Mouse (Mus musculus) liver, postnatal 0 days (tissue): ENCODE results near the gene Pard3. TPM values are rescaled to one million over a fixed set of nuclear protein-coding genes. Genes with fewer than 3 reads are reported as not detected.

Experiments
- ATAC-seq: fragments of 200-750 bp; cut with Nextera tagmentation; 2 replicates; pipeline ENCODE4 v1.8.0; 2017; ENCODE audit warnings: mild to moderate bottlenecking, moderate library complexity
- DNase-seq: peaks from one replicate; pipeline ENCODE4 v3.0.0-alpha.2; 2016
- H3K27ac ChIP-seq: fragments of 300-500 bp; sonication (generic); 2 replicates; pipeline ENCODE4 v1.5.1; 2014; ENCODE audit warnings: antibody characterized with exemption, moderate library complexity, mild to moderate bottlenecking, low read depth
- H3K27me3 ChIP-seq: fragments of 300-500 bp; sonication (generic); 2 replicates; pipeline ENCODE4 v1.6.1; 2014; ENCODE audit warnings: low read length, control low read depth, mixed read lengths; ENCODE audit not compliant: insufficient read depth
- H3K36me3 ChIP-seq: fragments of 300-500 bp; sonication (generic); replicated peaks from 2 replicates; pipeline ENCODE4 v1.6.1; 2014; ENCODE audit warnings: mild to moderate bottlenecking, control low read depth, low read length, moderate library complexity, mixed read lengths; ENCODE audit not compliant: insufficient read depth
- H3K4me1 ChIP-seq: fragments of 300-500 bp; sonication (generic); 2 replicates; pipeline ENCODE4 v1.6.1; 2014; ENCODE audit warnings: antibody characterized with exemption, mild to moderate bottlenecking, control low read depth; ENCODE audit not compliant: insufficient read depth
- H3K4me2 ChIP-seq: fragments of 300-500 bp; sonication (generic); 2 replicates; pipeline ENCODE4 v1.6.1; 2014; ENCODE audit warnings: low read depth, mild to moderate bottlenecking, low read length, moderate library complexity, mixed read lengths
- H3K4me3 ChIP-seq: fragments of 300-500 bp; sonication (generic); 2 replicates; pipeline ENCODE4 v1.5.1; 2014; ENCODE audit warnings: low read depth, low read length
- H3K9ac ChIP-seq: fragments of 300-500 bp; sonication (generic); replicated peaks from 2 replicates; pipeline ENCODE4 v1.6.1; 2014; ENCODE audit warnings: mild to moderate bottlenecking, moderate library complexity
- H3K9me3 ChIP-seq: fragments of 300-500 bp; sonication (generic); 2 replicates; pipeline ENCODE4 v1.6.1; 2016; ENCODE audit warnings: mild to moderate bottlenecking, control low read depth, low read length, mixed read lengths
- CTCF ChIP-seq: sonication (generic); IDR thresholded peaks from 2 replicates; pipeline ENCODE4 v1.5.1; 2016; ENCODE audit warnings: antibody characterized with exemption, low read depth
- EP300 ChIP-seq: IDR thresholded peaks from 2 replicates; pipeline ENCODE4 v1.6.1; 2016; ENCODE audit warnings: antibody characterized with exemption, low read depth, mild to moderate bottlenecking
- WGBS: fragments of 180-500 bp; shearing (Covaris S2); extraction: QIAGEN DNeasy Blood & Tissue Kit; methylation state at CpG from one replicate; pipeline ENCODE4 v1.1.7; 2014; ENCODE audit not compliant: insufficient replicate concordance; 5-methylcytosine and 5-hydroxymethylcytosine counted together
- polyA plus RNA-seq: library from polyadenylated mRNA; unstranded; fragments of >200 nt; fragmentation: Nextera tagmentation; extraction: Ambion mirVana; gene quantifications from 2 replicates; pipeline ENCODE4 v1.2.1, GENCODE M21; 2015

Pard3 gene
- polyA plus RNA-seq, 1 experiment from 2014 or later, result 10.2 TPM

- no peaks in the 10 kb centered on the region for H3K4me1 ChIP-seq
- ATAC-seq (no peak), DNase-seq (no peak)
- TF ChIP-seq EP300 (no peak), CTCF (no peak)
- H3K27ac ChIP-seq, result no peak overlapping the region
- no peaks in the 10 kb centered on the region for H3K27me3 ChIP-seq
- H3K4me3 ChIP-seq, result no peak overlapping the region
- 78% methylated on average over 13 of the region's 13 CpGs for WGBS
- H3K9me3 ChIP-seq, result no peaks in the 10 kb centered on the region
- no peaks in the 10 kb centered on the region for H3K36me3 ChIP-seq
- H3K9ac ChIP-seq, result no peak overlapping the region
- no peak overlapping the region for H3K4me2 ChIP-seq
These were observed 360.7 kb downstream of the Pard3 start for GRCm38 (mm10) chr8:127424211-127424916.

GRCm38 (mm10) chr8:127426857-127427256 is 363.2 kb downstream of the Pard3 start:
- TF ChIP-seq EP300 (no peak), CTCF (no peak)
- Histone ChIP-seq H3K4me2 (no peak overlapping the region), H3K9ac (no peak overlapping the region), H3K27ac (no peak overlapping the region), H3K4me1 (no peaks in the 10 kb centered on the region), H3K27me3 (no peaks in the 10 kb centered on the region), H3K4me3 (no peak overlapping the region), H3K9me3 (no peaks in the 10 kb centered on the region), H3K36me3 (no peaks in the 10 kb centered on the region)
- ATAC-seq (no peak), DNase-seq (no peak)
- 43% methylated on average over 5 of the region's 5 CpGs for WGBS

- Histone ChIP-seq H3K9ac (no peak overlapping the region), H3K4me2 (no peak overlapping the region), H3K4me3 (no peak overlapping the region), H3K9me3 (no peaks in the 10 kb centered on the region), H3K27me3 (no peaks in the 10 kb centered on the region), H3K4me1 (no peaks in the 10 kb centered on the region), H3K36me3 (no peaks in the 10 kb centered on the region), H3K27ac (no peak overlapping the region)
- no peak for TF ChIP-seq CTCF
- no peak for TF ChIP-seq EP300
- 87% methylated on average over 7 of the region's 7 CpGs for WGBS
- DNase-seq (no peak), ATAC-seq (no peak)
These were observed 364.3 kb downstream of the Pard3 start for GRCm38 (mm10) chr8:127428004-127428403.

- WGBS, result 66% methylated on average over 2 of the region's 2 CpGs
- ATAC-seq (no peak), DNase-seq (no peak)
- Histone ChIP-seq H3K9me3 (no peaks in the 10 kb centered on the region), H3K4me2 (no peak overlapping the region), H3K36me3 (no peaks in the 10 kb centered on the region), H3K4me3 (no peak overlapping the region), H3K27me3 (no peaks in the 10 kb centered on the region), H3K9ac (no peak overlapping the region), H3K4me1 (no peaks in the 10 kb centered on the region), H3K27ac (no peak overlapping the region)
- TF ChIP-seq CTCF (no peak), EP300 (no peak)
These were observed 367.5 kb downstream of the Pard3 start for GRCm38 (mm10) chr8:127431236-127431635.

- Histone ChIP-seq H3K9ac (no peak overlapping the region), H3K4me3 (no peak overlapping the region), H3K27ac (no peak overlapping the region), H3K36me3 (no peaks in the 10 kb centered on the region), H3K4me2 (no peak overlapping the region), H3K9me3 (no peaks in the 10 kb centered on the region), H3K4me1 (peaks cover 8% of the 10 kb centered on the region; the same call in 1 of the 2 replicates), H3K27me3 (no peaks in the 10 kb centered on the region)
- TF ChIP-seq EP300 (no peak), CTCF (no peak)
- ATAC-seq, result no peak
- 81% methylated on average over 6 of the region's 6 CpGs for WGBS
- DNase-seq, result no peak
These were observed 372.3 kb downstream of the Pard3 start for GRCm38 (mm10) chr8:127435975-127436374.

GRCm38 (mm10) chr8:127437613-127438235 is 374.0 kb downstream of the Pard3 start:
- DNase-seq, result no peak
- H3K4me1 ChIP-seq, result peaks cover 8% of the 10 kb centered on the region; the same call in 1 of the 2 replicates
- H3K9ac ChIP-seq, result no peak overlapping the region
- H3K36me3 ChIP-seq, result no peaks in the 10 kb centered on the region
- no peak for ATAC-seq
- 60% methylated on average over 5 of the region's 5 CpGs for WGBS
- no peaks in the 10 kb centered on the region for H3K27me3 ChIP-seq
- H3K4me3 ChIP-seq, result no peak overlapping the region
- TF ChIP-seq EP300 (no peak), CTCF (no peak)
- 0 out of 2 replicates have a peak overlapping the region, but pooled peaks have one; percentile 20 for H3K4me2 ChIP-seq
- H3K27ac ChIP-seq, result no peak overlapping the region
- no peaks in the 10 kb centered on the region for H3K9me3 ChIP-seq
